ENCODE assay signal across 8 mouse cellular contexts in the genomic region with DNA sequence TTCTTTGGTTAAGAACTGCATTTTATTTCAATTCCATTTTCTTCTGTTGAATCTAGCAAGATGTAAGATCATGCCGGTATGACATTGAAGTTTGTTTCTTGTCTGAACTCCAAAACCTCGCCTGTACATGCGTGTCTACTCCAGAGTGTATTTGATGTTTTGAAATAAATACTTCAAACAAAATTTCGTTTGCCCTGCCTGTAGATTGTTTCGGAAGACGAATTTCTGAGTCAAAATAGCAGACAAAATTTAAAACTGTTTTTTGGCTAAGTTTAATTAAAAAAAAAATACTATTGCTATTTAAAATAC. TPM values are rescaled to one million over a fixed set of nuclear protein-coding genes. Genes with fewer than 3 reads are reported as not detected.
DNase-seq lines count a peak whose midpoint lies in the region; ATAC-seq and TF ChIP-seq lines count a peak whose summit lies in the region.

No protein-coding gene starts in this region.

- H3K4me2 ChIP-seq in heart, embryonic 11.5 days, result peak overlapping the region; percentile 91
- H3K4me2 ChIP-seq in forebrain, embryonic 14.5 days (ENCODE audit: low read length), result peak overlapping the region; percentile 78
- peak overlapping the region; percentile 88 for H3K4me2 ChIP-seq in liver, embryonic 13.5 days

- no peak for DNase-seq in heart, adult 8-10 months (ENCODE audit: low spot score)
- DNase-seq in forebrain, embryonic 14.5 days (ENCODE audit: low spot score), result no peak
- DNase-seq in liver, embryonic 13.5 days, result no peak
- DNase-seq in adrenal gland, postnatal 10 days, result no peak
- DNase-seq in left cerebral cortex, postnatal 4 days, result no peak
- DNase-seq in retina, embryonic 14.5 days (ENCODE audit: low spot score), result no peak

- H3K9me3 ChIP-seq in heart, embryonic 11.5 days (replicated peaks; ENCODE audit: control insufficient read depth, low read length), result no peaks in the 10 kb centered on the region
- H3K9me3 ChIP-seq in E14TG2a.4 (ENCODE audit: low read length), result no peaks in the 10 kb centered on the region
- no peaks in the 10 kb centered on the region for H3K9me3 ChIP-seq in forebrain, embryonic 14.5 days (replicated peaks; ENCODE audit: control insufficient read depth, low read length)
- H3K9me3 ChIP-seq in liver, embryonic 13.5 days (replicated peaks), result no peaks in the 10 kb centered on the region

- no peaks in the 10 kb centered on the region for H3K4me1 ChIP-seq in heart, embryonic 11.5 days (ENCODE audit: control insufficient read depth, insufficient read depth, low read length)
- peaks cover 53% of the 10 kb centered on the region for H3K4me1 ChIP-seq in E14TG2a.4 (replicated peaks; ENCODE audit: low read depth, low read length)
- no peaks in the 10 kb centered on the region for H3K4me1 ChIP-seq in forebrain, embryonic 14.5 days (ENCODE audit: control insufficient read depth, insufficient read depth, low read length)
- peaks cover 44% of the 10 kb centered on the region for H3K4me1 ChIP-seq in liver, embryonic 13.5 days (replicated peaks)

- H3K27ac ChIP-seq in heart, embryonic 11.5 days (ENCODE audit: low read depth, low read length), result no peak overlapping the region
- no peak overlapping the region for H3K27ac ChIP-seq in forebrain, embryonic 14.5 days (ENCODE audit: low read depth, low read length)
- H3K27ac ChIP-seq in liver, embryonic 13.5 days, result peak overlapping the region; percentile 71

- intact Hi-C loops in left cerebral cortex, postnatal 4 days (cut with DNase I), result loop anchor here (5.0 to 10.0 kb wide), 2 partner anchors 81 to 1573 kb away; a partner anchor contains a TSS

- peak overlapping the region; percentile 47 for H3K4me3 ChIP-seq in heart, embryonic 11.5 days (ENCODE audit: low read depth, low read length)
- H3K4me3 ChIP-seq in E14TG2a.4 (replicated peaks; ENCODE audit: low read length), result peak overlapping the region; percentile 85
- peak overlapping the region; percentile 43 for H3K4me3 ChIP-seq in forebrain, embryonic 14.5 days (ENCODE audit: low read depth, low read length)
- H3K4me3 ChIP-seq in liver, embryonic 13.5 days (replicated peaks), result peak overlapping the region; percentile 65

- no peak for ATAC-seq in heart, embryonic 11.5 days (replicated peaks; ENCODE audit: insufficient number of reproducible peaks, low FRiP score, low TSS enrichment)
- peak; percentile 4; the same call in 1 of the 2 replicates for ATAC-seq in forebrain, embryonic 14.5 days
- ATAC-seq in liver, embryonic 13.5 days (ENCODE audit: low read depth), result no peak; the same call in 1 of the 2 replicates

- H3K27me3 ChIP-seq in heart, embryonic 11.5 days (ENCODE audit: control insufficient read depth, insufficient read depth, low read length), result no peaks in the 10 kb centered on the region
- H3K27me3 ChIP-seq in E14TG2a.4 (ENCODE audit: insufficient read depth, low read length), result no peaks in the 10 kb centered on the region
- H3K27me3 ChIP-seq in forebrain, embryonic 14.5 days (replicated peaks; ENCODE audit: control insufficient read depth, insufficient read depth, low read length), result no peaks in the 10 kb centered on the region
- H3K27me3 ChIP-seq in liver, embryonic 13.5 days, result no peaks in the 10 kb centered on the region

- peak overlapping the region; percentile 61 for H3K9ac ChIP-seq in heart, embryonic 11.5 days (ENCODE audit: low read depth, low read length)
- H3K9ac ChIP-seq in forebrain, embryonic 14.5 days (ENCODE audit: low read length), result 0 out of 2 replicates have a peak overlapping the region, but pooled peaks have one; percentile 37
- peak overlapping the region; percentile 61 for H3K9ac ChIP-seq in liver, embryonic 13.5 days

- TF ChIP-seq CTCF in E14TG2a.4 (conservative IDR thresholded peaks at IDR 0.05; ENCODE audit: low read length), result no peak

- WGBS in heart, embryonic 11.5 days (ENCODE audit: insufficient replicate concordance), result under 1% methylated on average over 6 of the region's 6 CpGs
- under 1% methylated on average over 6 of the region's 6 CpGs for WGBS in forebrain, embryonic 14.5 days
- 0% methylated on average over 6 of the region's 6 CpGs for WGBS in liver, embryonic 13.5 days (ENCODE audit: insufficient replicate concordance)

- no peaks in the 10 kb centered on the region for H3K36me3 ChIP-seq in heart, embryonic 11.5 days (ENCODE audit: control insufficient read depth, insufficient read depth, low read length)
- no peaks in the 10 kb centered on the region for H3K36me3 ChIP-seq in E14TG2a.4 (ENCODE audit: insufficient read depth, low read length)
- H3K36me3 ChIP-seq in forebrain, embryonic 14.5 days (ENCODE audit: control insufficient read depth, insufficient read depth, low read length), result no peaks in the 10 kb centered on the region
- H3K36me3 ChIP-seq in liver, embryonic 13.5 days, result no peaks in the 10 kb centered on the region

RNA-seq across cellular contexts. Expression of a gene that starts 12.6 kb away (rescaled TPM):
- 2.1 and 3.4 TPM in 2 replicates for polyA plus RNA-seq in heart, embryonic 11.5 days (2014; fragmentation: Nextera tagmentation; extraction: Ambion mirVana)
- 100 to 1,000 TPM; 231 to 254 (median 246) TPM for total RNA-seq in heart, adult 8-10 months (2022)
- 4.3 and 7.1 TPM in 2 replicates for polyA plus RNA-seq in forebrain, embryonic 14.5 days (2014; fragmentation: Nextera tagmentation; extraction: Ambion mirVana)
- 3.8 and 5.9 TPM in 2 replicates for polyA plus RNA-seq in liver, embryonic 13.5 days (2015; fragmentation: Nextera tagmentation; extraction: Ambion mirVana)
- total RNA-seq in adrenal gland, postnatal 10 days (2021), result 1,000 to 10,000 TPM in 1 of 2 experiments, 100 to 1,000 TPM in 1; 930 to 1,063 TPM
- 100 to 1,000 TPM; 441 to 470 TPM for total RNA-seq in left cerebral cortex, postnatal 4 days (2021)

RNA-seq across cellular contexts. Expression of a gene that starts 15.5 kb away (rescaled TPM):
- polyA plus RNA-seq in heart, embryonic 11.5 days (2014; fragmentation: Nextera tagmentation; extraction: Ambion mirVana), result 1.4 and 2.3 TPM in 2 replicates
- 10 to 100 TPM in 1 of 4 experiments, 1 to 10 TPM in 3; 2.4 to 17.9 (median 5.5) TPM for total RNA-seq in heart, adult 8-10 months (2022)
- polyA plus RNA-seq in forebrain, embryonic 14.5 days (2014; fragmentation: Nextera tagmentation; extraction: Ambion mirVana), result 1.9 and 4.4 TPM in 2 replicates
- polyA plus RNA-seq in liver, embryonic 13.5 days (2015; fragmentation: Nextera tagmentation; extraction: Ambion mirVana), result 7.7 and 13.6 TPM in 2 replicates
- total RNA-seq in adrenal gland, postnatal 10 days (2021), result 100 to 1,000 TPM; 261 to 325 TPM
- total RNA-seq in left cerebral cortex, postnatal 4 days (2021), result 10 to 100 TPM; 74.6 to 86.0 TPM

RNA-seq across cellular contexts. Expression of a gene that starts 17.0 kb away (rescaled TPM):
- polyA plus RNA-seq in heart, embryonic 11.5 days (2014; fragmentation: Nextera tagmentation; extraction: Ambion mirVana), result 2.8 and 3.1 TPM in 2 replicates
- 1 to 10 TPM; 3.4 to 5.0 (median 3.8) TPM for total RNA-seq in heart, adult 8-10 months (2022)
- 2.2 and 5.3 TPM in 2 replicates for polyA plus RNA-seq in forebrain, embryonic 14.5 days (2014; fragmentation: Nextera tagmentation; extraction: Ambion mirVana)
- polyA plus RNA-seq in liver, embryonic 13.5 days (2015; fragmentation: Nextera tagmentation; extraction: Ambion mirVana), result 10.3 and 17.1 TPM in 2 replicates
- 10 to 100 TPM; 76.3 to 91.7 TPM for total RNA-seq in adrenal gland, postnatal 10 days (2021)
- total RNA-seq in left cerebral cortex, postnatal 4 days (2021), result 10 to 100 TPM; 22.0 to 28.6 TPM

RNA-seq across cellular contexts. Expression of a gene that starts 24.9 kb away (rescaled TPM):
- polyA plus RNA-seq in heart, embryonic 11.5 days (2014; fragmentation: Nextera tagmentation; extraction: Ambion mirVana), result 0.43 and 0.66 TPM in 2 replicates
- 1 to 10 TPM in 2 of 4 experiments, under 1 TPM in 2; 0.91 to 1.3 (median 1.1) TPM for total RNA-seq in heart, adult 8-10 months (2022)
- polyA plus RNA-seq in forebrain, embryonic 14.5 days (2014; fragmentation: Nextera tagmentation; extraction: Ambion mirVana), result 0.30 and 0.32 TPM in 2 replicates
- 1.7 TPM in 2 replicates for polyA plus RNA-seq in liver, embryonic 13.5 days (2015; fragmentation: Nextera tagmentation; extraction: Ambion mirVana)
- total RNA-seq in adrenal gland, postnatal 10 days (2021), result 10 to 100 TPM; 20.9 to 25.4 TPM
- 1 to 10 TPM; 4.5 to 6.1 TPM for total RNA-seq in left cerebral cortex, postnatal 4 days (2021)

RNA-seq across cellular contexts. Expression of a gene that starts 25.6 kb away (rescaled TPM):
- polyA plus RNA-seq in heart, embryonic 11.5 days (2014; fragmentation: Nextera tagmentation; extraction: Ambion mirVana), result 0.19 TPM in 1 of 2 replicates, not detected in the other
- 1 to 10 TPM; 4.6 to 6.3 (median 5.7) TPM for total RNA-seq in heart, adult 8-10 months (2022)
- polyA plus RNA-seq in forebrain, embryonic 14.5 days (2014; fragmentation: Nextera tagmentation; extraction: Ambion mirVana), result 0.62 and 0.89 TPM in 2 replicates
- 1.1 and 2.1 TPM in 2 replicates for polyA plus RNA-seq in liver, embryonic 13.5 days (2015; fragmentation: Nextera tagmentation; extraction: Ambion mirVana)
- total RNA-seq in adrenal gland, postnatal 10 days (2021), result 100 to 1,000 TPM in 1 of 2 experiments, 10 to 100 TPM in 1; 93.2 to 104 TPM
- 10 to 100 TPM; 42.2 to 44.0 TPM for total RNA-seq in left cerebral cortex, postnatal 4 days (2021)
